8 mouse cellular contexts compared by ENCODE assay signal in the genomic region with DNA sequence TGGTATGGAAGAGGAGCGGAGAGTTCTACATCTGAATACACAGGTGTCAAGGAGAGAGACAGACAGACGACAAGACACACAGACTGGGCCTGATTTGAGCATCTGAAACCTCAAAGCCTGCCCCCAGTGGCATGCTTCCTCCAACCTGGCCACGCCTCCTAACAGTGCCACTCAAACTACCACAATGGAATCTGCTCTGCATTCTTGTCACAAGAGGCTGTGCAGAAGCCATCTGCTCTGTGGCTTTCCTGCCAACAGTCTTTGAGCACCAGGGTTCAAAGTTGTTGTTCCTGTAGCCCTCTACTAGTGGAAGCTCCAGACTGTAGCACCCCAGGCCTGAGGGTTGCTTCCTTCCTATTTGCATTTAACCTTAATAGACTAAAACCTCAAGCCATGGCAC.
DNase-seq lines count a peak whose midpoint lies in the region; ATAC-seq and TF ChIP-seq lines count a peak whose summit lies in the region.

No protein-coding gene starts in this region.

- 87% methylated on average over 3 of the region's 3 CpGs for WGBS in kidney, postnatal 0 days
- WGBS in kidney, adult 2 months, result 83% methylated on average over 3 of the region's 3 CpGs
- 55% methylated on average over 3 of the region's 3 CpGs for WGBS in liver, postnatal 0 days (ENCODE audit: insufficient replicate concordance)

- no peak overlapping the region for H3K9ac ChIP-seq in kidney, postnatal 0 days (ENCODE audit: low read depth, low read length)
- H3K9ac ChIP-seq in liver, postnatal 0 days (replicated peaks), result no peak overlapping the region

- TF ChIP-seq EP300 in liver, postnatal 0 days (IDR thresholded peaks at IDR 0.05; ENCODE audit: low read depth), result no peak

- DNase-seq in kidney, postnatal 0 days (ENCODE audit: low spot score), result no peak
- no peak for DNase-seq in kidney, adult 2 months
- DNase-seq in cerebellum, adult 18-20 months, result peak; percentile 40 to 68
- peak; percentile 42 for DNase-seq in liver, postnatal 0 days
- DNase-seq in thymus, adult 18-20 months, result peak; percentile 70 to 83
- no peak for DNase-seq in adrenal gland, adult 2 months
- DNase-seq in gastrocnemius, postnatal 4 days (ENCODE audit: low spot score in 2 of 2), result no peak
- DNase-seq in adrenal gland, postnatal 36 days, result no peak

- H3K27ac ChIP-seq in kidney, postnatal 0 days, result no peak overlapping the region
- H3K27ac ChIP-seq in kidney, adult 2 months (ENCODE audit: insufficient read depth, low read depth, low read length), result no peak overlapping the region
- no peak overlapping the region for H3K27ac ChIP-seq in liver, postnatal 0 days (ENCODE audit: low read depth)

- no peaks in the 10 kb centered on the region for H3K9me3 ChIP-seq in kidney, postnatal 0 days (replicated peaks; ENCODE audit: low read length)
- H3K9me3 ChIP-seq in liver, postnatal 0 days (ENCODE audit: low read length), result no peaks in the 10 kb centered on the region

- no peaks in the 10 kb centered on the region for H3K4me1 ChIP-seq in kidney, postnatal 0 days (replicated peaks; ENCODE audit: insufficient read depth, low read length)
- no peaks in the 10 kb centered on the region for H3K4me1 ChIP-seq in kidney, adult 2 months (ENCODE audit: control insufficient read depth, insufficient read depth, low read length)
- H3K4me1 ChIP-seq in liver, postnatal 0 days (ENCODE audit: insufficient read depth), result no peaks in the 10 kb centered on the region

- peaks cover 24% of the 10 kb centered on the region for H3K36me3 ChIP-seq in kidney, postnatal 0 days (ENCODE audit: insufficient read depth, low read length)
- H3K36me3 ChIP-seq in kidney, adult 2 months (ENCODE audit: control insufficient read depth, insufficient read depth, low read length), result no peaks in the 10 kb centered on the region; the same call in 1 of the 2 replicates
- peaks cover 42% of the 10 kb centered on the region for H3K36me3 ChIP-seq in liver, postnatal 0 days (replicated peaks; ENCODE audit: insufficient read depth, low read length)

- TF ChIP-seq CTCF in kidney, postnatal 0 days (IDR thresholded peaks at IDR 0.05; ENCODE audit: low read depth), result 0 out of 2 replicates have a peak, but pooled peaks have one; percentile 24
- no peak for TF ChIP-seq CTCF in kidney, adult 2 months (conservative IDR thresholded peaks at IDR 0.05; ENCODE audit: insufficient read depth, insufficient read length, low read depth, low read length)
- TF ChIP-seq CTCF in liver, postnatal 0 days (IDR thresholded peaks at IDR 0.05; ENCODE audit: low read depth), result peak; percentile 40

- no peak for TF ChIP-seq POLR2A in kidney, adult 2 months (IDR thresholded peaks at IDR 0.05; ENCODE audit: low read depth, low read length)

- no peak overlapping the region for H3K4me2 ChIP-seq in kidney, postnatal 0 days (ENCODE audit: low read length)
- H3K4me2 ChIP-seq in liver, postnatal 0 days (ENCODE audit: low read depth, low read length), result no peak overlapping the region

- no peak overlapping the region for H3K4me3 ChIP-seq in kidney, postnatal 0 days (replicated peaks; ENCODE audit: low read depth, low read length)
- H3K4me3 ChIP-seq in kidney, adult 2 months (ENCODE audit: insufficient read depth, low read depth, low read length), result no peak overlapping the region
- no peak overlapping the region for H3K4me3 ChIP-seq in liver, postnatal 0 days (ENCODE audit: low read depth, low read length)

- no peaks in the 10 kb centered on the region for H3K27me3 ChIP-seq in kidney, postnatal 0 days (ENCODE audit: insufficient read depth, low read length)
- H3K27me3 ChIP-seq in kidney, adult 2 months (replicated peaks; ENCODE audit: control insufficient read depth, insufficient read depth, low read length), result no peaks in the 10 kb centered on the region
- H3K27me3 ChIP-seq in liver, postnatal 0 days (ENCODE audit: insufficient read depth, low read length), result no peaks in the 10 kb centered on the region

- no peak for ATAC-seq in kidney, postnatal 0 days (replicated peaks; ENCODE audit: low FRiP score, low read depth)
- ATAC-seq in liver, postnatal 0 days, result peak; percentile 55; the same call in 1 of the 2 replicates

Comparison
In these comparisons a context has a peak if more than half of its experiments do, and no peak if none do; other contexts are left out.
1. DNase-seq: peak in cerebellum, adult 18-20 months (2 of 2), liver, postnatal 0 days (single experiment) and thymus, adult 18-20 months (2 of 2); none in kidney, postnatal 0 days (single experiment), kidney, adult 2 months (single experiment), adrenal gland, adult 2 months (single experiment), gastrocnemius, postnatal 4 days (0 of 2) and adrenal gland, postnatal 36 days (0 of 2).